Comparison of ENCODE assay signal across 7 mouse cellular contexts in genomic region chr6:90604130-90604529, GRCm38 (mm10). TPM values are rescaled to one million over a fixed set of nuclear protein-coding genes. Genes with fewer than 3 reads are reported as not detected.
DNase-seq lines count a peak whose midpoint lies in the region; ATAC-seq and TF ChIP-seq lines count a peak whose summit lies in the region.

No protein-coding gene starts in this region.

- H3K36me3 ChIP-seq in lung, postnatal 0 days (ENCODE audit: insufficient read depth, low read length): no peaks in the 10 kb centered on the region
- H3K36me3 ChIP-seq in heart, embryonic 16.5 days (ENCODE audit: control insufficient read depth, insufficient read depth): no peaks in the 10 kb centered on the region
- H3K36me3 ChIP-seq in liver, embryonic 13.5 days: no peaks in the 10 kb centered on the region

- H3K4me1 ChIP-seq in lung, postnatal 0 days (ENCODE audit: insufficient read depth, low read depth, low read length): no peaks in the 10 kb centered on the region; the same call in 1 of the 2 replicates
- H3K4me1 ChIP-seq in heart, embryonic 16.5 days (ENCODE audit: control insufficient read depth, insufficient read depth, low read length): peaks cover 37% of the 10 kb centered on the region
- peaks cover 77% of the 10 kb centered on the region for H3K4me1 ChIP-seq in liver, embryonic 13.5 days (replicated peaks)

- DNase-seq in lung, postnatal 0 days (ENCODE audit: low spot score): no peak
- no peak for DNase-seq in lung, postnatal 10 days
- DNase-seq in liver, embryonic 13.5 days: no peak
- DNase-seq in thymus, postnatal 36 days: peak; percentile 19 to 30
- DNase-seq in gastrocnemius, adult 8-10 months (ENCODE audit: low spot score in 2 of 2): no peak
- no peak for DNase-seq in gastrocnemius, postnatal 36 days

- no peak overlapping the region for H3K9ac ChIP-seq in lung, postnatal 0 days (replicated peaks; ENCODE audit: low read depth)
- H3K9ac ChIP-seq in heart, embryonic 16.5 days (ENCODE audit: low read length): no peak overlapping the region
- no peak overlapping the region for H3K9ac ChIP-seq in liver, embryonic 13.5 days

- no peak for TF ChIP-seq EP300 in lung, postnatal 0 days (IDR thresholded peaks at IDR 0.05)

- peak overlapping the region; percentile 80; the same call in 1 of the 2 replicates for H3K4me2 ChIP-seq in lung, postnatal 0 days (replicated peaks; ENCODE audit: low read depth, low read length)
- H3K4me2 ChIP-seq in heart, embryonic 16.5 days (ENCODE audit: low read depth, low read length): peak overlapping the region; percentile 76
- H3K4me2 ChIP-seq in liver, embryonic 13.5 days: peak overlapping the region; percentile 75

- WGBS in lung, postnatal 0 days: 47% methylated on average over 3 of the region's 3 CpGs
- WGBS in heart, embryonic 16.5 days: 55% methylated on average over 3 of the region's 3 CpGs
- WGBS in liver, embryonic 13.5 days (ENCODE audit: insufficient replicate concordance): 48% methylated on average over 3 of the region's 3 CpGs

- 0 out of 2 replicates have a peak overlapping the region, but pooled peaks have one; percentile 74 for H3K27ac ChIP-seq in lung, postnatal 0 days (ENCODE audit: low read length)
- peak overlapping the region; percentile 49 for H3K27ac ChIP-seq in heart, embryonic 16.5 days (ENCODE audit: low read length)
- H3K27ac ChIP-seq in liver, embryonic 13.5 days: peak overlapping the region; percentile 78; the same call in 1 of the 2 replicates

- peak overlapping the region; percentile 52; the same call in 1 of the 2 replicates for H3K4me3 ChIP-seq in lung, postnatal 0 days (ENCODE audit: low read depth, low read length)
- H3K4me3 ChIP-seq in heart, embryonic 16.5 days (ENCODE audit: low read length): peak overlapping the region; percentile 70
- peak overlapping the region; percentile 68 for H3K4me3 ChIP-seq in liver, embryonic 13.5 days (replicated peaks)

- no peak for ATAC-seq in lung, postnatal 0 days
- ATAC-seq in heart, embryonic 16.5 days (replicated peaks; ENCODE audit: extremely low read depth, insufficient read depth, low FRiP score): peak; percentile 2; the same call in 1 of the 2 replicates
- no peak for ATAC-seq in liver, embryonic 13.5 days (ENCODE audit: low read depth)

- no peaks in the 10 kb centered on the region for H3K27me3 ChIP-seq in lung, postnatal 0 days (replicated peaks; ENCODE audit: insufficient read depth, low read length)
- peaks cover 3% of the 10 kb centered on the region; the same call in 1 of the 2 replicates for H3K27me3 ChIP-seq in heart, embryonic 16.5 days (ENCODE audit: control insufficient read depth, insufficient read depth, low read length)
- H3K27me3 ChIP-seq in liver, embryonic 13.5 days: no peaks in the 10 kb centered on the region

- intact Hi-C loops in gastrocnemius, postnatal 36 days (cut with DNase I): loop anchor here (2.0 kb wide), 1 partner anchor 125 kb away; no protein-coding TSS in a partner anchor

- H3K9me3 ChIP-seq in lung, postnatal 0 days (ENCODE audit: low read length): no peaks in the 10 kb centered on the region
- H3K9me3 ChIP-seq in heart, embryonic 16.5 days (replicated peaks; ENCODE audit: control insufficient read depth, low read length): no peaks in the 10 kb centered on the region
- H3K9me3 ChIP-seq in liver, embryonic 13.5 days (replicated peaks): no peaks in the 10 kb centered on the region

- TF ChIP-seq CTCF in lung, postnatal 0 days (IDR thresholded peaks at IDR 0.05): no peak

RNA-seq across cellular contexts. Expression of gene Slc41a3, which starts 0.4 kb away (rescaled TPM):
- 9.7 and 10.8 TPM in 2 replicates for polyA plus RNA-seq in lung, postnatal 0 days (2015; fragmentation: Nextera tagmentation; extraction: Ambion mirVana)
- polyA plus RNA-seq in heart, embryonic 16.5 days (2015; fragmentation: Nextera tagmentation; extraction: Ambion mirVana): 10.0 and 11.9 TPM in 2 replicates
- 32.2 and 34.8 TPM in 2 replicates for polyA plus RNA-seq in liver, embryonic 13.5 days (2015; fragmentation: Nextera tagmentation; extraction: Ambion mirVana)
- 10 to 100 TPM; 60.8 to 78.9 (median 75.8) TPM for total RNA-seq in gastrocnemius, adult 8-10 months (2022)
- total RNA-seq in gastrocnemius, postnatal 36 days (2021): 10 to 100 TPM; 61.5 to 75.4 TPM

Comparison
In these comparisons a context has a peak if more than half of its experiments do, and no peak if none do; other contexts are left out.
1. DNase-seq: peak in thymus, postnatal 36 days (2 of 2); none in lung, postnatal 0 days (single experiment), lung, postnatal 10 days (single experiment), liver, embryonic 13.5 days (single experiment), gastrocnemius, adult 8-10 months (0 of 2) and gastrocnemius, postnatal 36 days (0 of 2).
2. Peak in every context shown above with its lines, with median percentiles within 50 percentile points of each other: H3K27ac ChIP-seq, H3K4me2 ChIP-seq and H3K4me3 ChIP-seq.